Mouse (Mus musculus) frontal cortex, adult 2 months (tissue): ENCODE measurements at regions not wholly inside any gene's neighbourhood (a gene's known extent, or its start where the extent isn't known, plus 50 kb on each side); places are given as distances from the start of the nearest gene placed in this dataset.

Experiments
- DNase-seq, 2 experiments: peaks; one replicate each; pipeline ENCODE4 v3.0.0; 2022; ENCODE audit warnings: low spot score in 1 of 2; ENCODE audit errors: extremely low spot score in 1 of 2

GRCm38 (mm10) chr17:50428004-50428560, 81.1 kb upstream of the Plcl2 start:
- no peak for DNase-seq

- no peak for DNase-seq
Measured at GRCm38 (mm10) chr17:50432559-50432958, 76.6 kb upstream of the Plcl2 start.

- DNase-seq, result no peak
Measured at GRCm38 (mm10) chr17:50438960-50439359, 70.2 kb upstream of the Plcl2 start.

- DNase-seq, result no peak
Measured at GRCm38 (mm10) chr17:50439365-50439764, 69.8 kb upstream of the Plcl2 start.

DNA sequence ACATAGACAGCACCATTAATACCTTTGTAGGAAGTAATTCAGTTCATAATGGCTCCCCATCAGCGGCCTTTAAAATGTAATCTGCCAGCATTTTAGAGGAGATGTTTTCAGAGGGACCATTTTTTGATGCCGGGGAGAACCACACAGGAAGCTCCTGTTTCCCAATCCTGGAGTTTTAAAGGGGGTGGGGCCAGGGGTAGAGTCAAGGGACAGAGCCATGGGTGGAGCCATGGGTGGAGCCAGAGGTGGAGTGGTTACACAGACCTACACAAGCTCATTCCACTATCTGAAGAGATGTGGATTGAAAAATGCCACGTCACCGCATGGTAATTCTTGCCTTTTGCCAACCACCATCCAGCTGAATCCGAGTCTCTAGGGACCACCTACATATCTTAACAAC, 67.1 kb upstream of the Plcl2 start:
- no peak for DNase-seq

DNA sequence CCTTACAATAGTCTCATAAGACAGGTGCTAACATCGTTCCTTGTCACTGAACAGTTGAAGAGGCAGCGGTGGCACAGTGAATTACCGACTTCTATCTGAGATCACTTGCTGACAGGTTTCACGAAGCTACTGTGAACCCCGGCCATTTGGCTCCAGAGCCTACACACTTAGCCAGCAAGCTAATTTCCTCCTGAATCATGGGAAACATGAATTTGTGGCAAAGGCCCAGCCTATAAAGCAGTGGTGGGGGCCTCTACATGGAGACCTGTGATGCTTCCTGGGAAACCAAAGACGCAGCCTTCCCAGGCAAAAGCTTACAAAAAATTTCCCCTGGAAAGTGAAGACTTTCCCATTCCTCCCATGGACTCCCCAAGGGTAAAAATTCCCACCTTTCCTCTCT, 66.3 kb upstream of the Plcl2 start:
- DNase-seq, result no peak

DNA sequence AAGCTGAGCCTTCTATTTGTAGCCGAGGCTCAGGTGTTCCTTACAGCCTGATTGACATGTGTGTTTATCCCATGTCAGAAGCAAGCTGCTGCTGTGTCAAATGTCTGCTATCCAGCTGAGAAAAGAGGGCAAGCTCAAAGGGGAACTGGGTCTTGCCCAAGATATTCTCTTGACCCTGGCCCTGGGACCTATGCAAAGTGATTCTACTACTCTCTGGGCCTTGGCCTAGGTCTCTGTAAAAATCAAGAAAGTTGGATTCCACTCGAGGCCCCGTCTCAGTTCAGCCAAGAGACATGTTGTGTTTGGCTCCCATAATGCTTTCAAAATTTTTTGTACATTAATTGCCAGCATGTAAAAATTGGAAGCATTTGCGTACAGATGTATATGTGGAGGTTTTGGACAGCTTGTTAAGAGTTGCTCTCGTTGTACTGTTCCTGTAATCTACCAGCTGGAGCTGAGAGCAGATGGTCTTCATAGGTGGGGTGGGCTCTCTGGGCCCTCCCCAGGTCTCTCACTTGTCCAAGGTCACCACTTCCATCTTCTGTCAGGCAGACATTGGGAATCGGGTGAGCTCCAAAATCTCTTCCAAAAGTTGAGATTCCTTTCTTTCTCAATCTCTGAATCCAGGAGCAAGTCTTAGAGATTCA, 65.7 kb upstream of the Plcl2 start:
- no peak for DNase-seq

DNA sequence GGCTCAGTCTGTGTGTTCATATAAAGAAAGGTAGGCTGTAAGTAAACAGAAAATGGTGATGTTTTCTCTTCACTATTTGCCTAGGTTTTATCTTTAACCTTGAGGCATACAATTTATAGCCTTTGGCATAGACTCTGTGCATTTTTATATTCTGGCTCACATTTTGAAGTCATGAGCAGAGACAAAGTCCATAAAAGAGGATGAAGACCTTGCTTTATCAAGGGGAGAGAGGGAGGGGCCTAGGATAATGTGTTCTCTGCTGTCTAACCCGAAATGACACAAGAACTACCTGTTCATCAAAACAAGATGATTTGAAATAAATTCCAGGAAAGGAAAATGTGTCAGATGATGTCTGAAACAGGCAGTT, 65.2 kb upstream of the Plcl2 start:
- no peak for DNase-seq

DNA sequence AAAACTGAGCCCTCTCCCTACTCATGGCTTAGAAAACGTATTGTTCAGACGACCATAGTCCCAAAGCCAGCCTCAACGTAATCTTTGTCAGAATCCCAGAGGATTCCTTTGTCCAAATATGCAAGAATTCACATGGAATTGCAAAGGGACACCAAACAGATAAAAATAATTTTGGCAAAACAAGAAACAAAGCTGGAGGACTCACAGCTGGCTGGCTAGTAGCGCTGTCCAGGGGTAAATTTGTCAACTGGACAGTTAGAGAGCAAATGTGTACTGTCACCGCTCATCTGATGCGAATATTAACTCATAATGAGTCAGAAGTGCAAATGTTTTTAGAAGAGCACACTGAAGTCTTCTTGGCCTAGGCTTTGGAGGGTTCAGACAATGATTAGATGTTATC, 60.5 kb upstream of the Plcl2 start:
- DNase-seq, result no peak

DNA sequence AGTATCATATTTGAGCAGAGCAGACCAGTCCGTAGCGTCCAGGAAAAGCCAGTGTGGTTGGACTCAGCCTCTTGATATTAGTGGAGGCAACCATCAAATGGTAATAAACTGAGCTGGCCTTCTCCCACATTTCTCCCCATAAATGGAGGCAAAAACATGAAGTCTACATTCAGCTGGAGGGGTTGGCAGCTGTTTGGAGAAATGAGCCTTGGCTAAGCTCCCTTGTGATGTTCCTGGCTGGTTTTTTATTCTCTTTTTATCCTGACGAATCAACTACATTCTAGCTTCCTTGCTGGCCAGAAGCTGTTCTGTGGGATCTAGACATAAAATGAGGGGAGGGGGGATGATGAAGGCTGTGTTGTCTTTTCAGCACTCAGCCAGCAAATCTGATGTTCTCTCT, 57.6 kb upstream of the Plcl2 start:
- peak in 1 of 2 experiments; percentile 27 for DNase-seq

GRCm38 (mm10) chr17:50453524-50453923, 55.7 kb upstream of the Plcl2 start:
- DNase-seq, result no peak

DNA sequence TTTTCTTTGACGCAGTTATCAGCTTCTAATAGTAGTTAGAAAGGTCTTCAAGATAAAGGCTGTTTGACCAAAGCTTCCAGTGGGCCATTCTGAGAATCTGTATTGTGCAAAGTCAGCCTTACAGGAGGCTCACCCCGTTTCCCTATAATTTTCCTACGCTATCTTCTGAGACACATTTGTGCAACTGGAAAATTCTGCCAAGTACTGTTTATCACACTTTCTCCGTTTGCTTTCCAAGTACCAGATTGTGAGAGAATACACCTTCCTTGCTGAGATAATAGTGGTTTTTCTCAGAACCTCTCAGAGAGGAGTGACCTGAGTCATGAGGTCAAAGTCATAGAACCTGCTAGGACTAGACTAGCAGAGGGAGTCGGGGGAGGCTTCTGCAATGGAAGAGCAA, 55.2 kb upstream of the Plcl2 start:
- peak in 1 of 2 experiments; percentile 22 for DNase-seq

DNA sequence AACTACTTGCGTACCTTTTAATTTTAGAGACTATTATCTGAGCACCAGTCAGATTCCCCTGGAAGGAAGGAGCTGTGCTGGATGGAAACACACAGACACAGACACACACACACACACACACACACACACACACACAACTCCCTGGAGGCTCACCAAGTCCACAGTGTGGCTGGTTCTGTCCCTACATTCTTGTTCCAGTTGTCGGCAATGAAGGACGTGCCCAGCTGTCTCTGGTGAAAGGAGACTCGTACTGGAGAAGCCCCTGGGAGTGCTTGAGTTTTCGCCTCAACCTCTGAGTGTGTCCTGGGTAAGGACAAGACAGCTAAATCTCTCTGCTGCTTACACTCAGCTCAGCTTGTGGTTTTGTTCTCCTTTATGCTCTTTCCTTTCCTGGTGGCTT, 54.3 kb upstream of the Plcl2 start:
- DNase-seq, result no peak

GRCm38 (mm10) chr17:50455719-50456118, 53.5 kb upstream of the Plcl2 start:
- no peak for DNase-seq

DNA sequence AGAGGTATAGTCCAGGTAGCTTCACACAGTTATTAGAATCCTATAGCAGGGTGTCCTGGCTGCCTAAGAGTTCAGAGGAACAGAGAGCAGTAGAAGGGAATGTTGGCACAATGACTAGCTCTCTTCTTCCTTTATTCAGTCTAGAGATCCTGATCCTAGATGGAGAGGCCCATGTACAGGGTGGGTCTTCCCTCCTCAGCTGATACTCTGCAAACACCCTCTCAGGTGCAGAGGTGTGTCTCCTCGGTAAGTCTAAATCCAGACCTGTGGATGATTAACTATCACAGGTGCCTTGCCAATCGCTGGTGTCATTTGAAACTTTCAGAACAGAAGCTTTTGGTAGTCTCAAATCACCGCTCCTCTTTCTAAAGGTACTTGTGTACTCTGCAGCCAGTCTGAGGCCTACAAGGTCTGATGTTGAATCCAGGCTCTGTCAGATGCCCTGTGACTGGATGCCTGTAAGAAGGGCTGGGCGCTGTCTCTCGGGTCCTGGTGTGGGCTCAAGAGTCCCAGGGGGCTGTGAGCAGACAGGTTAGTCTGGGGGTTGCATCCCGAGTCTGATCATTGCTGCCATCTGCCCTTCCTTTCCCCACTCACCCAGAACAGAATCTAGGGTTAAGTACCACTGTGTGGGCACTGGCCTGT, 52.0 kb upstream of the Plcl2 start:
- DNase-seq, result no peak

DNA sequence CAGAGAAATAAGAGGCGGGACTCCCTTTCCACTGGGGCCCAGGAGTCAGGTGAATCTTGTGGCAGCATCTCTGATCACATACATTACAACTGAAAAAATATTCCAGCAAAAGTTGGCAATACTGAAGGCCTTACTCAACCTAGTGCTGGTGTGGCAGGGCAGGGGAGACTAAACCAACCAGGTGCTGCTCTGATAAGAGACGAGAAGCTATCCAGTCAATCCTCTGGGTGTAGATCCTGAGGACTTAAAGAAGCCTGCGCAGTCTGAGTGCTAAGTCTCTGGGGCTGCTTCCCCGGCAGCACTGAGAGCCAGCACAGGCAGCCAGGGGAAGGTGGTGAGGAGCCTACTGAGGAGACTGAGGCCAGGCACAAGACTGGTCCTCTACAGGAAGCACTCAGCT, 51.0 kb upstream of the Plcl2 start:
- DNase-seq, result no peak
